Mouse (Mus musculus): ENCODE results near the gene Psen2.

GRCm38 (mm10) chr1:180184768-180185167 is 78.5 kb downstream of the Psen2 start:
- TF ChIP-seq CTCF (IDR thresholded peaks at IDR 0.05; ENCODE audit: borderline replicate concordance, control insufficient read depth, extremely low read depth, insufficient read depth, low read length, poor library complexity) (no peak), POLR2A (IDR thresholded peaks at IDR 0.05; ENCODE audit: control insufficient read depth, extremely low read depth, insufficient read depth, low read length, poor library complexity) (no peak)

Data from thymus, adult 2 months (tissue).